Mouse (Mus musculus) intestine, embryonic 15.5 days (tissue): Measurements from ENCODE around the gene Col8a2. TPM values are rescaled to one million over a fixed set of nuclear protein-coding genes. Genes with fewer than 3 reads are reported as not detected.
A peak's percentile ranks its signal among the peaks of the same experiment; 100 is the strongest.

ENCODE experiments used
- ATAC-seq: fragments of 200-750 bp; cut with Nextera tagmentation; 2 replicates; pipeline ENCODE4 v1.8.0; 2017; ENCODE audit warnings: moderate TSS enrichment, moderate library complexity
- H3K27ac ChIP-seq: fragments of 300-500 bp; sonication (generic); 2 replicates; pipeline ENCODE4 v1.5.1; 2015; ENCODE audit warnings: mild to moderate bottlenecking, inconsistent platforms
- H3K27me3 ChIP-seq: fragments of 300-500 bp; sonication (generic); replicated peaks from 2 replicates; pipeline ENCODE4 v1.6.1; 2015; ENCODE audit warnings: inconsistent platforms
- H3K36me3 ChIP-seq: fragments of 300-500 bp; sonication (generic); 2 replicates; pipeline ENCODE4 v1.6.1; 2015; ENCODE audit warnings: inconsistent platforms
- H3K4me1 ChIP-seq: fragments of 300-500 bp; sonication (generic); replicated peaks from 2 replicates; pipeline ENCODE4 v1.6.1; 2015; ENCODE audit warnings: inconsistent platforms
- H3K4me2 ChIP-seq: fragments of 300-500 bp; sonication (generic); replicated peaks from 2 replicates; pipeline ENCODE4 v1.6.1; 2015; ENCODE audit warnings: mild to moderate bottlenecking, inconsistent platforms
- H3K4me3 ChIP-seq: fragments of 300-500 bp; sonication (generic); replicated peaks from 2 replicates; pipeline ENCODE4 v1.5.1; 2015; ENCODE audit warnings: inconsistent platforms
- H3K9ac ChIP-seq: fragments of 300-500 bp; sonication (generic); 2 replicates; pipeline ENCODE4 v1.6.1; 2015; ENCODE audit warnings: inconsistent platforms
- H3K9me3 ChIP-seq: fragments of 300-500 bp; sonication (generic); 2 replicates; pipeline ENCODE4 v1.6.1; 2016; ENCODE audit warnings: inconsistent platforms
- WGBS: fragments of 180-500 bp; shearing (Covaris S2); methylation state at CpG from one replicate; pipeline ENCODE4 v1.1.7; 2015; 5-methylcytosine and 5-hydroxymethylcytosine counted together
- polyA plus RNA-seq: library from polyadenylated mRNA; unstranded; fragments of >200 nt; fragmentation: Nextera tagmentation; extraction: Ambion mirVana; gene quantifications from 2 replicates; pipeline ENCODE4 v1.2.1, GENCODE M21; 2015

The Col8a2 gene
- polyA plus RNA-seq, 1 experiment from 2014 or later: 8.2 TPM

- Histone ChIP-seq H3K4me1 (no peaks in the 10 kb centered on the region), H3K4me3 (no peak overlapping the region), H3K27ac (no peak overlapping the region), H3K4me2 (no peak overlapping the region), H3K27me3 (no peaks in the 10 kb centered on the region), H3K9ac (no peak overlapping the region), H3K36me3 (peaks cover 6% of the 10 kb centered on the region), H3K9me3 (no peaks in the 10 kb centered on the region)
- ATAC-seq: no peak
- 79% methylated on average over 3 of the region's 3 CpGs for WGBS
Measured at GRCm38 (mm10) chr4:126269292-126269691, 17.3 kb upstream of the Col8a2 start.

- H3K9ac ChIP-seq: no peak overlapping the region
- no peaks in the 10 kb centered on the region for H3K27me3 ChIP-seq
- no peak for ATAC-seq
- H3K4me2 ChIP-seq: no peak overlapping the region
- H3K4me3 ChIP-seq: no peak overlapping the region
- peaks cover 6% of the 10 kb centered on the region for H3K36me3 ChIP-seq
- H3K27ac ChIP-seq: no peak overlapping the region
- H3K9me3 ChIP-seq: no peaks in the 10 kb centered on the region
- H3K4me1 ChIP-seq: 0 out of 2 replicates have a peak, but pooled peaks cover 2% of the 10 kb centered on the region
- 85% methylated on average over 13 of the region's 13 CpGs for WGBS
Measured at GRCm38 (mm10) chr4:126273753-126274152, 12.8 kb upstream of the Col8a2 start.

- H3K9ac ChIP-seq: no peak overlapping the region
- H3K27me3 ChIP-seq: no peaks in the 10 kb centered on the region
- WGBS: 87% methylated on average over 4 of the region's 4 CpGs
- no peak overlapping the region for H3K4me2 ChIP-seq
- H3K27ac ChIP-seq: no peak overlapping the region
- 0 out of 2 replicates have a peak, but pooled peaks cover 2% of the 10 kb centered on the region for H3K4me1 ChIP-seq
- no peak for ATAC-seq
- peaks cover 6% of the 10 kb centered on the region for H3K36me3 ChIP-seq
- H3K9me3 ChIP-seq: no peaks in the 10 kb centered on the region
- H3K4me3 ChIP-seq: no peak overlapping the region
Measured at GRCm38 (mm10) chr4:126275081-126275480, 11.5 kb upstream of the Col8a2 start.

GRCm38 (mm10) chr4:126275681-126276131 is 10.9 kb upstream of the Col8a2 start:
- Histone ChIP-seq H3K27ac (peak overlapping the region; percentile 13; the same call in 1 of the 2 replicates), H3K4me1 (0 out of 2 replicates have a peak, but pooled peaks cover 2% of the 10 kb centered on the region), H3K36me3 (peaks cover 6% of the 10 kb centered on the region), H3K27me3 (no peaks in the 10 kb centered on the region), H3K4me3 (no peak overlapping the region), H3K4me2 (no peak overlapping the region), H3K9ac (no peak overlapping the region), H3K9me3 (no peaks in the 10 kb centered on the region)
- peak; percentile 37; the same call in 1 of the 2 replicates for ATAC-seq
- 68% methylated on average over 13 of the region's 13 CpGs for WGBS

GRCm38 (mm10) chr4:126277906-126278564 is 8.6 kb upstream of the Col8a2 start:
- Histone ChIP-seq H3K27me3 (no peaks in the 10 kb centered on the region), H3K4me3 (no peak overlapping the region), H3K27ac (no peak overlapping the region), H3K4me1 (0 out of 2 replicates have a peak, but pooled peaks cover 2% of the 10 kb centered on the region), H3K9ac (no peak overlapping the region), H3K36me3 (peaks cover 6% of the 10 kb centered on the region), H3K4me2 (peak overlapping the region; percentile 33), H3K9me3 (no peaks in the 10 kb centered on the region)
- 10% methylated on average over 13 of the region's 13 CpGs for WGBS
- ATAC-seq: peak; percentile 57

- Histone ChIP-seq H3K4me1 (0 out of 2 replicates have a peak, but pooled peaks cover 2% of the 10 kb centered on the region), H3K36me3 (peaks cover 6% of the 10 kb centered on the region; the same call in 1 of the 2 replicates), H3K4me3 (no peak overlapping the region), H3K27me3 (no peaks in the 10 kb centered on the region), H3K9ac (no peak overlapping the region), H3K27ac (no peak overlapping the region), H3K9me3 (no peaks in the 10 kb centered on the region), H3K4me2 (no peak overlapping the region)
- 45% methylated on average over 9 of the region's 9 CpGs for WGBS
- 0 out of 2 replicates have a peak, but pooled peaks have one; percentile 7 for ATAC-seq
Measured at GRCm38 (mm10) chr4:126278565-126278915, 8.1 kb upstream of the Col8a2 start.

GRCm38 (mm10) chr4:126278961-126279360 is 7.6 kb upstream of the Col8a2 start:
- no peak overlapping the region for H3K4me2 ChIP-seq
- no peaks in the 10 kb centered on the region for H3K9me3 ChIP-seq
- H3K4me3 ChIP-seq: no peak overlapping the region
- H3K27me3 ChIP-seq: no peaks in the 10 kb centered on the region
- no peak overlapping the region for H3K27ac ChIP-seq
- no peak for ATAC-seq
- peaks cover 2% of the 10 kb centered on the region; the same call in 1 of the 2 replicates for H3K36me3 ChIP-seq
- WGBS: 55% methylated on average over 9 of the region's 9 CpGs
- 0 out of 2 replicates have a peak, but pooled peaks cover 2% of the 10 kb centered on the region for H3K4me1 ChIP-seq
- no peak overlapping the region for H3K9ac ChIP-seq

GRCm38 (mm10) chr4:126281706-126282105 is 4.9 kb upstream of the Col8a2 start:
- no peak overlapping the region for H3K4me2 ChIP-seq
- no peaks in the 10 kb centered on the region for H3K36me3 ChIP-seq
- no peak for ATAC-seq
- H3K9me3 ChIP-seq: no peaks in the 10 kb centered on the region
- no peak overlapping the region for H3K9ac ChIP-seq
- H3K4me1 ChIP-seq: peaks cover 9% of the 10 kb centered on the region; the same call in 1 of the 2 replicates
- peaks cover 12% of the 10 kb centered on the region for H3K27me3 ChIP-seq
- no peak overlapping the region for H3K27ac ChIP-seq
- WGBS: 62% methylated on average over 9 of the region's 9 CpGs
- no peak overlapping the region for H3K4me3 ChIP-seq

- no peak overlapping the region for H3K4me3 ChIP-seq
- H3K27me3 ChIP-seq: peaks cover 25% of the 10 kb centered on the region
- no peak overlapping the region for H3K9ac ChIP-seq
- WGBS: 78% methylated on average over 8 of the region's 8 CpGs
- no peak overlapping the region for H3K4me2 ChIP-seq
- peaks cover 14% of the 10 kb centered on the region; the same call in 1 of the 2 replicates for H3K4me1 ChIP-seq
- ATAC-seq: no peak
- no peak overlapping the region for H3K27ac ChIP-seq
- H3K9me3 ChIP-seq: no peaks in the 10 kb centered on the region
- no peaks in the 10 kb centered on the region for H3K36me3 ChIP-seq
Measured at GRCm38 (mm10) chr4:126283582-126283981, 3.0 kb upstream of the Col8a2 start.

- Histone ChIP-seq H3K9me3 (no peaks in the 10 kb centered on the region), H3K4me3 (0 out of 2 replicates have a peak overlapping the region, but pooled peaks have one; percentile 49), H3K27me3 (peaks cover 29% of the 10 kb centered on the region), H3K4me1 (peaks cover 18% of the 10 kb centered on the region; the same call in 1 of the 2 replicates), H3K36me3 (no peaks in the 10 kb centered on the region), H3K4me2 (peak overlapping the region; percentile 87), H3K27ac (peak overlapping the region; percentile 36; the same call in 1 of the 2 replicates), H3K9ac (no peak overlapping the region)
- peak; percentile 18; the same call in 1 of the 2 replicates for ATAC-seq
- 27% methylated on average over 11 of the region's 11 CpGs for WGBS
Measured at GRCm38 (mm10) chr4:126287302-126287995, 856 bp downstream of the Col8a2 start.

- Histone ChIP-seq H3K36me3 (no peaks in the 10 kb centered on the region), H3K9ac (no peak overlapping the region), H3K4me1 (peaks cover 18% of the 10 kb centered on the region; the same call in 1 of the 2 replicates), H3K27ac (no peak overlapping the region), H3K27me3 (peaks cover 29% of the 10 kb centered on the region), H3K4me3 (no peak overlapping the region), H3K9me3 (no peaks in the 10 kb centered on the region), H3K4me2 (peak overlapping the region; percentile 87)
- peak; percentile 23; the same call in 1 of the 2 replicates for ATAC-seq
- WGBS: 45% methylated on average over 17 of the region's 17 CpGs
Measured at GRCm38 (mm10) chr4:126288085-126288666, 1.6 kb downstream of the Col8a2 start.

GRCm38 (mm10) chr4:126290314-126290713 is 3.7 kb downstream of the Col8a2 start:
- Histone ChIP-seq H3K4me1 (peaks cover 18% of the 10 kb centered on the region; the same call in 1 of the 2 replicates), H3K36me3 (no peaks in the 10 kb centered on the region), H3K9me3 (no peaks in the 10 kb centered on the region), H3K4me2 (no peak overlapping the region), H3K4me3 (no peak overlapping the region), H3K27me3 (peaks cover 34% of the 10 kb centered on the region), H3K27ac (no peak overlapping the region), H3K9ac (no peak overlapping the region)
- WGBS: 83% methylated on average over 8 of the region's 8 CpGs
- no peak for ATAC-seq
